Mouse (Mus musculus) embryonic facial prominence, embryonic 14.5 days (tissue): Measurements from ENCODE around the gene Man1a. TPM values are rescaled to one million over a fixed set of nuclear protein-coding genes. Genes with fewer than 3 reads are reported as not detected.

ENCODE experiments used
- ATAC-seq: fragments of 200-750 bp; cut with Nextera tagmentation; 2 replicates; pipeline ENCODE4 v1.8.0; 2017; ENCODE audit warnings: low read depth, moderate number of reproducible peaks, moderate TSS enrichment
- DNase-seq: peaks from one replicate; pipeline ENCODE4 v3.0.0-alpha.2; 2015; ENCODE audit warnings: low spot score
- H3K27ac ChIP-seq: fragments of 300-500 bp; sonication (generic); replicated peaks from 2 replicates; pipeline ENCODE4 v1.5.1; 2014; ENCODE audit warnings: low read depth, mild to moderate bottlenecking, low read length, moderate library complexity
- H3K27me3 ChIP-seq: fragments of 300-500 bp; sonication (generic); replicated peaks from 2 replicates; pipeline ENCODE4 v1.6.1; 2014; ENCODE audit warnings: low read length; ENCODE audit not compliant: control insufficient read depth, insufficient read depth
- H3K36me3 ChIP-seq: fragments of 300-500 bp; sonication (generic); 2 replicates; pipeline ENCODE4 v1.6.1; 2014; ENCODE audit warnings: low read length, mixed read lengths; ENCODE audit not compliant: control insufficient read depth, insufficient read depth
- H3K4me1 ChIP-seq: fragments of 300-500 bp; sonication (generic); 2 replicates; pipeline ENCODE4 v1.6.1; 2014; ENCODE audit warnings: antibody characterized with exemption, low read length; ENCODE audit not compliant: control insufficient read depth, insufficient read depth
- H3K4me2 ChIP-seq: fragments of 300-500 bp; sonication (generic); 2 replicates; pipeline ENCODE4 v1.6.1; 2014; ENCODE audit warnings: low read depth, mild to moderate bottlenecking, low read length, moderate library complexity, mixed read lengths
- H3K4me3 ChIP-seq: fragments of 300-500 bp; sonication (generic); 2 replicates; pipeline ENCODE4 v1.5.1; 2014; ENCODE audit warnings: low read depth, mild to moderate bottlenecking, low read length
- H3K9ac ChIP-seq: fragments of 300-500 bp; sonication (generic); 2 replicates; pipeline ENCODE4 v1.6.1; 2014; ENCODE audit warnings: low read depth, mild to moderate bottlenecking, low read length, moderate library complexity, mixed read lengths
- H3K9me3 ChIP-seq: fragments of 300-500 bp; sonication (generic); 2 replicates; pipeline ENCODE4 v1.6.1; 2016; ENCODE audit warnings: low read length; ENCODE audit not compliant: control insufficient read depth
- WGBS: fragments of 180-500 bp; shearing (Covaris S2); extraction: QIAGEN DNeasy Blood & Tissue Kit; methylation state at CpG from one replicate; pipeline ENCODE4 v1.1.7; 2014; 5-methylcytosine and 5-hydroxymethylcytosine counted together
- polyA plus RNA-seq: library from polyadenylated mRNA; unstranded; fragments of >200 nt; fragmentation: Nextera tagmentation; extraction: Ambion mirVana; gene quantifications from 2 replicates; pipeline ENCODE4 v1.2.1, GENCODE M21; 2014

Gene Man1a
- polyA plus RNA-seq, 1 experiment from 2014 or later: 11.3 TPM

- no peak for ATAC-seq
- Histone ChIP-seq H3K4me1 (no peaks in the 10 kb centered on the region), H3K27me3 (no peaks in the 10 kb centered on the region), H3K36me3 (no peaks in the 10 kb centered on the region), H3K27ac (no peak overlapping the region), H3K4me2 (no peak overlapping the region), H3K9ac (no peak overlapping the region), H3K4me3 (no peak overlapping the region), H3K9me3 (no peaks in the 10 kb centered on the region)
- 81% methylated on average over 10 of the region's 10 CpGs for WGBS
- no peak for DNase-seq
Measured at GRCm38 (mm10) chr10:54038734-54039133, 37.7 kb downstream of the Man1a start.

- no peaks in the 10 kb centered on the region for H3K4me1 ChIP-seq
- no peak overlapping the region for H3K27ac ChIP-seq
- WGBS: 83% methylated on average over 5 of the region's 5 CpGs
- H3K4me2 ChIP-seq: no peak overlapping the region
- no peaks in the 10 kb centered on the region for H3K27me3 ChIP-seq
- no peak overlapping the region for H3K9ac ChIP-seq
- DNase-seq: no peak
- no peak overlapping the region for H3K4me3 ChIP-seq
- H3K9me3 ChIP-seq: no peaks in the 10 kb centered on the region
- H3K36me3 ChIP-seq: no peaks in the 10 kb centered on the region
- no peak for ATAC-seq
Measured at GRCm38 (mm10) chr10:54038180-54038579, 38.2 kb downstream of the Man1a start.

- Histone ChIP-seq H3K9me3 (no peaks in the 10 kb centered on the region), H3K27ac (no peak overlapping the region), H3K36me3 (no peaks in the 10 kb centered on the region), H3K27me3 (no peaks in the 10 kb centered on the region), H3K4me3 (no peak overlapping the region), H3K9ac (no peak overlapping the region), H3K4me1 (no peaks in the 10 kb centered on the region), H3K4me2 (no peak overlapping the region)
- WGBS: 86% methylated on average over 10 of the region's 10 CpGs
- DNase-seq (no peak), ATAC-seq (no peak)
Measured at GRCm38 (mm10) chr10:54037348-54038010, 38.9 kb downstream of the Man1a start.

- H3K4me2 ChIP-seq: no peak overlapping the region
- no peaks in the 10 kb centered on the region for H3K9me3 ChIP-seq
- WGBS: 93% methylated on average over 1 of the region's 1 CpGs
- no peaks in the 10 kb centered on the region for H3K36me3 ChIP-seq
- no peak overlapping the region for H3K9ac ChIP-seq
- H3K27ac ChIP-seq: no peak overlapping the region
- DNase-seq (no peak), ATAC-seq (no peak)
- H3K27me3 ChIP-seq: no peaks in the 10 kb centered on the region
- no peak overlapping the region for H3K4me3 ChIP-seq
- no peaks in the 10 kb centered on the region for H3K4me1 ChIP-seq
Measured at GRCm38 (mm10) chr10:54035586-54035985, 40.8 kb downstream of the Man1a start.

GRCm38 (mm10) chr10:54034779-54035178, 41.6 kb downstream of the Man1a start:
- no peaks in the 10 kb centered on the region for H3K36me3 ChIP-seq
- H3K9ac ChIP-seq: no peak overlapping the region
- WGBS: 80% methylated on average over 2 of the region's 2 CpGs
- H3K9me3 ChIP-seq: no peaks in the 10 kb centered on the region
- ATAC-seq: no peak
- no peaks in the 10 kb centered on the region for H3K4me1 ChIP-seq
- no peak overlapping the region for H3K4me2 ChIP-seq
- H3K27ac ChIP-seq: no peak overlapping the region
- no peaks in the 10 kb centered on the region for H3K27me3 ChIP-seq
- no peak overlapping the region for H3K4me3 ChIP-seq
- DNase-seq: no peak

GRCm38 (mm10) chr10:54032316-54033092, 43.9 kb downstream of the Man1a start:
- ATAC-seq: no peak

GRCm38 (mm10) chr10:54028866-54029265, 47.5 kb downstream of the Man1a start:
- no peak overlapping the region for H3K4me2 ChIP-seq
- DNase-seq: no peak
- H3K9ac ChIP-seq: no peak overlapping the region
- no peaks in the 10 kb centered on the region for H3K4me1 ChIP-seq
- 92% methylated on average over 4 of the region's 4 CpGs for WGBS
- no peak overlapping the region for H3K27ac ChIP-seq
- H3K36me3 ChIP-seq: no peaks in the 10 kb centered on the region
- no peaks in the 10 kb centered on the region for H3K27me3 ChIP-seq
- H3K4me3 ChIP-seq: no peak overlapping the region
- H3K9me3 ChIP-seq: no peaks in the 10 kb centered on the region
- ATAC-seq: no peak

More at GRCm38 (mm10) chr10:54032316-54033092, 43.9 kb downstream of the Man1a start:
- 89% methylated on average over 9 of the region's 9 CpGs for WGBS
- no peaks in the 10 kb centered on the region for H3K27me3 ChIP-seq
- H3K27ac ChIP-seq: no peak overlapping the region
- H3K36me3 ChIP-seq: no peaks in the 10 kb centered on the region
- no peak overlapping the region for H3K4me3 ChIP-seq
- DNase-seq: peak; percentile 32
- H3K4me1 ChIP-seq: no peaks in the 10 kb centered on the region
- no peak overlapping the region for H3K9ac ChIP-seq
- no peaks in the 10 kb centered on the region for H3K9me3 ChIP-seq
- no peak overlapping the region for H3K4me2 ChIP-seq

GRCm38 (mm10) chr10:54026738-54027427, 49.5 kb downstream of the Man1a start:
- ATAC-seq (no peak), DNase-seq (no peak)
- Histone ChIP-seq H3K4me1 (no peaks in the 10 kb centered on the region), H3K4me3 (no peak overlapping the region), H3K27me3 (no peaks in the 10 kb centered on the region), H3K4me2 (no peak overlapping the region), H3K9me3 (no peaks in the 10 kb centered on the region), H3K9ac (no peak overlapping the region), H3K36me3 (no peaks in the 10 kb centered on the region), H3K27ac (no peak overlapping the region)
- WGBS: 83% methylated on average over 5 of the region's 5 CpGs
